Mouse (Mus musculus) hindbrain, embryonic 13.5 days (tissue): Measurements from ENCODE around the gene Kif26b. TPM values are rescaled to one million over a fixed set of nuclear protein-coding genes. Genes with fewer than 3 reads are reported as not detected.

Experiments
- ATAC-seq: fragments of 200-750 bp; cut with Nextera tagmentation; 2 replicates; pipeline ENCODE4 v1.8.0; 2017; ENCODE audit warnings: moderate TSS enrichment; ENCODE audit not compliant: low FRiP score
- H3K27ac ChIP-seq: fragments of 300-500 bp; sonication (generic); 2 replicates; pipeline ENCODE4 v1.5.1; 2015; ENCODE audit warnings: inconsistent platforms, mild to moderate bottlenecking, moderate library complexity
- H3K27me3 ChIP-seq: fragments of 300-500 bp; sonication (generic); 2 replicates; pipeline ENCODE4 v1.6.1; 2015; ENCODE audit warnings: mild to moderate bottlenecking, inconsistent platforms
- H3K36me3 ChIP-seq: fragments of 300-500 bp; sonication (generic); 2 replicates; pipeline ENCODE4 v1.6.1; 2015; ENCODE audit warnings: mild to moderate bottlenecking, inconsistent platforms
- H3K4me1 ChIP-seq: fragments of 300-500 bp; sonication (generic); replicated peaks from 2 replicates; pipeline ENCODE4 v1.6.1; 2015; ENCODE audit warnings: inconsistent platforms
- H3K4me2 ChIP-seq: fragments of 300-500 bp; sonication (generic); 2 replicates; pipeline ENCODE4 v1.6.1; 2015; ENCODE audit warnings: inconsistent platforms, mild to moderate bottlenecking, moderate library complexity
- H3K4me3 ChIP-seq: fragments of 300-500 bp; sonication (generic); 2 replicates; pipeline ENCODE4 v1.5.1; 2015; ENCODE audit warnings: mild to moderate bottlenecking, inconsistent platforms
- H3K9ac ChIP-seq: fragments of 300-500 bp; sonication (generic); 2 replicates; pipeline ENCODE4 v1.6.1; 2015; ENCODE audit warnings: mild to moderate bottlenecking, inconsistent platforms
- H3K9me3 ChIP-seq: fragments of 300-500 bp; sonication (generic); 2 replicates; pipeline ENCODE4 v1.6.1; 2016; ENCODE audit warnings: inconsistent platforms
- WGBS: fragments of 180-500 bp; shearing (Covaris S2); methylation state at CpG from one replicate; pipeline ENCODE4 v1.1.7; 2015; 5-methylcytosine and 5-hydroxymethylcytosine counted together
- polyA plus RNA-seq: library from polyadenylated mRNA; unstranded; fragments of >200 nt; fragmentation: Nextera tagmentation; extraction: Ambion mirVana; gene quantifications from 2 replicates; pipeline ENCODE4 v1.2.1, GENCODE M21; 2015

The Kif26b gene
- polyA plus RNA-seq, 1 experiment from 2014 or later: 9.3 TPM

GRCm38 (mm10) chr1:178936457-178936856, 407.5 kb downstream of the Kif26b start:
- Histone ChIP-seq H3K9me3 (no peaks in the 10 kb centered on the region), H3K36me3 (peaks cover 26% of the 10 kb centered on the region), H3K9ac (no peak overlapping the region), H3K4me1 (0 out of 2 replicates have a peak, but pooled peaks cover 3% of the 10 kb centered on the region), H3K27me3 (no peaks in the 10 kb centered on the region), H3K4me3 (no peak overlapping the region), H3K4me2 (no peak overlapping the region), H3K27ac (no peak overlapping the region)
- 71% methylated on average over 4 of the region's 4 CpGs for WGBS
- no peak for ATAC-seq

DNA sequence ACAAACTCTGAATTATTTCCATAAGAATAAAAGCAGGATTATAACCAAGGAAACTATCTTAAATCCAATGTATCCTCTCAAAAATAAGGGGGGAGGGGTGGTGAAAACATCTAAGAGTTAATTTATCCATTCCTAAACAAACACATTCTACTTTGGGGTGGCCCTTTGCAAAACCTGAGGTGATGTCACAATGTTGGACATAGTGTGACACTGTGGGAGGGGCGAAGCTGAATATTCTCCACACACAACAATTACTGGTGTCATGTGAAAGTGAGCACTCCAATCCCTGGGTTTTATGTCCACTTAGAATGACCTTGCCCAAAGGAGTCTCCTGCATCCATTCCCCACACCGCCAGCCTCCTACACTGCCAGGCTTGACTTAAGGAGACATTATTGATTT, 408.1 kb downstream of the Kif26b start:
- H3K27ac ChIP-seq: no peak overlapping the region
- no peaks in the 10 kb centered on the region for H3K27me3 ChIP-seq
- no peaks in the 10 kb centered on the region for H3K9me3 ChIP-seq
- peaks cover 21% of the 10 kb centered on the region for H3K36me3 ChIP-seq
- peaks cover 5% of the 10 kb centered on the region; the same call in 1 of the 2 replicates for H3K4me1 ChIP-seq
- H3K4me3 ChIP-seq: no peak overlapping the region
- no peak overlapping the region for H3K9ac ChIP-seq
- WGBS: 97% methylated on average over 2 of the region's 2 CpGs
- H3K4me2 ChIP-seq: no peak overlapping the region
- ATAC-seq: no peak

GRCm38 (mm10) chr1:178940353-178940752, 411.4 kb downstream of the Kif26b start:
- Histone ChIP-seq H3K9me3 (no peaks in the 10 kb centered on the region), H3K27ac (no peak overlapping the region), H3K9ac (no peak overlapping the region), H3K27me3 (no peaks in the 10 kb centered on the region), H3K36me3 (no peaks in the 10 kb centered on the region), H3K4me2 (no peak overlapping the region), H3K4me1 (peaks cover 14% of the 10 kb centered on the region; the same call in 1 of the 2 replicates), H3K4me3 (no peak overlapping the region)
- WGBS: 92% methylated on average over 4 of the region's 4 CpGs
- no peak for ATAC-seq

- Histone ChIP-seq H3K27ac (0 out of 2 replicates have a peak overlapping the region, but pooled peaks have one; percentile 12), H3K4me2 (no peak overlapping the region), H3K4me1 (peaks cover 19% of the 10 kb centered on the region; the same call in 1 of the 2 replicates), H3K27me3 (no peaks in the 10 kb centered on the region), H3K36me3 (no peaks in the 10 kb centered on the region), H3K9ac (no peak overlapping the region), H3K9me3 (no peaks in the 10 kb centered on the region), H3K4me3 (no peak overlapping the region)
- WGBS: 40% methylated on average over 7 of the region's 7 CpGs
- peak; percentile 36; the same call in 1 of the 2 replicates for ATAC-seq
Measured at GRCm38 (mm10) chr1:178942251-178942963, 413.5 kb downstream of the Kif26b start.

- Histone ChIP-seq H3K9me3 (peaks cover 6% of the 10 kb centered on the region; the same call in 1 of the 2 replicates), H3K4me2 (no peak overlapping the region), H3K36me3 (peaks cover 3% of the 10 kb centered on the region; the same call in 1 of the 2 replicates), H3K4me1 (peaks cover 14% of the 10 kb centered on the region), H3K27me3 (no peaks in the 10 kb centered on the region), H3K4me3 (no peak overlapping the region), H3K9ac (0 out of 2 replicates have a peak overlapping the region, but pooled peaks have one; percentile 19), H3K27ac (peak overlapping the region; percentile 75)
- ATAC-seq: peak; percentile 39; the same call in 1 of the 2 replicates
- 48% methylated on average over 12 of the region's 12 CpGs for WGBS
Measured at GRCm38 (mm10) chr1:178952910-178953309, 424.0 kb downstream of the Kif26b start.

DNA sequence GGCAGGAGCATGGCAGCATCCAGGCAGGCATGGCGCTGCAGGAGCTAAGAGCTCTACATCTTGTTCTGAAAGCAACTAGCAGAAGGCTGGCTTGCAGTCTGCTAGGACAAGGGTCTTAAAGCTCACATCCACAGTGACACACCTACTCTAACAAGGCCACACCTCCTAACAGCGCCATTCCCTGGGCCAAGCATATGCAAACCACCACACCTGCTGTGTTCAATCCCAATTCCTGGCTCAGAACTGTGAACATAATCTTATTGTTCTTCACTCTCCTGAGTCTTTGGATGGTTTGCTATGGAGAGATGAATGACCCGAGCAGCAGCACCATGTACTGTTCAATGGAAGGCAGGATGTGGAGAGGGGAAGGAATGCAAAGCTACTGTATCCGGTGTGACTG, 429.7 kb downstream of the Kif26b start:
- H3K4me3 ChIP-seq: no peak overlapping the region
- H3K4me1 ChIP-seq: peaks cover 11% of the 10 kb centered on the region
- H3K9me3 ChIP-seq: no peaks in the 10 kb centered on the region
- no peaks in the 10 kb centered on the region for H3K36me3 ChIP-seq
- no peak for ATAC-seq
- WGBS: 86% methylated on average over 4 of the region's 4 CpGs
- no peak overlapping the region for H3K27ac ChIP-seq
- H3K27me3 ChIP-seq: 0 out of 2 replicates have a peak, but pooled peaks cover 8% of the 10 kb centered on the region
- no peak overlapping the region for H3K4me2 ChIP-seq
- no peak overlapping the region for H3K9ac ChIP-seq

DNA sequence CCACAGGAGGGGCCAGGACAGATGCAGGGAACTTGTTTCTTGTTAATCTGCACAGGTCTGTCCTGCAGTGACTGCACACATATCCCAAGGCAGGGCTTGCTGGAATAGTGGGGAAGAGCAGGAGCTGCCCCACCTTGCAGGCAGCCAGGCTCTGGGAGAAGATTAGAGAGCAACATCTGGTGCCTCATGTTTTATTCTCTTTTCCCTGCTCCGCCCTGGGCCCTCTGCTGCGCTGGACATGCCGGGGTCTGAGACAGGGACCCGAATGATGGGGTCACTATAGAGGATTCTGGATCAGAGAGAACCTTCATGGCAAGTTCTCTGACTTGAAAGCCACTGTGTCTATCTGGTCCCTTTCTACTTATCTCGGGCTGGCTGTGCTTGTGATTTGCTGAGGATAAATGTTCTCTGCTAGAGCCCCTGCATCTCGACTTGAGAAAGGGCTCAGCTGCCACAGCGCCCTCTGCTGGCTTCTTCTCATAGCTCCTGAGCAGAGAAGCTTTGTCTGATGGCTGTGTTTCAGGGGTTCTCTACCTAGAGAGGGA, 431.2 kb downstream of the Kif26b start:
- Histone ChIP-seq H3K9ac (peak overlapping the region; percentile 29; the same call in 1 of the 2 replicates), H3K27ac (no peak overlapping the region), H3K4me2 (no peak overlapping the region), H3K9me3 (no peaks in the 10 kb centered on the region), H3K36me3 (no peaks in the 10 kb centered on the region), H3K27me3 (0 out of 2 replicates have a peak, but pooled peaks cover 8% of the 10 kb centered on the region), H3K4me1 (peaks cover 11% of the 10 kb centered on the region), H3K4me3 (no peak overlapping the region)
- 45% methylated on average over 7 of the region's 7 CpGs for WGBS
- ATAC-seq: peak; percentile 77

DNA sequence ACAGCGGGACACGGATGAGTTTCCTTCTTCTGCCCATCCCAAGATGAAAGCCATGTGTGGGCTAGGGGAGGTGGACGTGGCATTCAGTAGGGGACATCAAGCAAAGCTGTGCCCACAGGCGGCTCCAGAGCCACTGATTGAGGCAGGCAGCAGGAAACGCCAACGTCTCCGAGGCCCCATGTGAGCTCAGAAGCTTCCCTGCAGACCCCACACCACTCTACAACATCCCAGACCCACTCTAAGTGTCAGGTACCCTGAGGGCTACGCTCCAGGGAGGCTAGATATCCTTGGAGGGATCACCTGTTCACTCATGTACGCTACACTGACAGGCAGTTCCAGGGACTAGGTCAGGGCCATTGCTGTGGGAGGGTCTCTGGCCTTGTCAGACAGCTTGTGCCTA, 432.7 kb downstream of the Kif26b start:
- Histone ChIP-seq H3K27ac (no peak overlapping the region), H3K9me3 (no peaks in the 10 kb centered on the region), H3K4me3 (no peak overlapping the region), H3K9ac (no peak overlapping the region), H3K4me2 (no peak overlapping the region), H3K4me1 (peaks cover 11% of the 10 kb centered on the region), H3K27me3 (0 out of 2 replicates have a peak, but pooled peaks cover 8% of the 10 kb centered on the region), H3K36me3 (no peaks in the 10 kb centered on the region)
- 80% methylated on average over 9 of the region's 9 CpGs for WGBS
- ATAC-seq: no peak

- no peaks in the 10 kb centered on the region for H3K27me3 ChIP-seq
- ATAC-seq: no peak
- no peak overlapping the region for H3K4me3 ChIP-seq
- 93% methylated on average over 10 of the region's 10 CpGs for WGBS
- no peaks in the 10 kb centered on the region for H3K9me3 ChIP-seq
- H3K27ac ChIP-seq: no peak overlapping the region
- no peak overlapping the region for H3K9ac ChIP-seq
- H3K36me3 ChIP-seq: no peaks in the 10 kb centered on the region
- peaks cover 6% of the 10 kb centered on the region; the same call in 1 of the 2 replicates for H3K4me1 ChIP-seq
- H3K4me2 ChIP-seq: no peak overlapping the region
Measured at GRCm38 (mm10) chr1:178972055-178972454, 443.1 kb downstream of the Kif26b start.

- WGBS: 66% methylated on average over 8 of the region's 8 CpGs
- no peak overlapping the region for H3K27ac ChIP-seq
- no peak overlapping the region for H3K9ac ChIP-seq
- no peak for ATAC-seq
- no peaks in the 10 kb centered on the region for H3K27me3 ChIP-seq
- H3K9me3 ChIP-seq: no peaks in the 10 kb centered on the region
- H3K4me2 ChIP-seq: no peak overlapping the region
- H3K4me3 ChIP-seq: no peak overlapping the region
- peaks cover 6% of the 10 kb centered on the region; the same call in 1 of the 2 replicates for H3K4me1 ChIP-seq
- no peaks in the 10 kb centered on the region for H3K36me3 ChIP-seq
Measured at GRCm38 (mm10) chr1:178978617-178979245, 449.8 kb downstream of the Kif26b start.

DNA sequence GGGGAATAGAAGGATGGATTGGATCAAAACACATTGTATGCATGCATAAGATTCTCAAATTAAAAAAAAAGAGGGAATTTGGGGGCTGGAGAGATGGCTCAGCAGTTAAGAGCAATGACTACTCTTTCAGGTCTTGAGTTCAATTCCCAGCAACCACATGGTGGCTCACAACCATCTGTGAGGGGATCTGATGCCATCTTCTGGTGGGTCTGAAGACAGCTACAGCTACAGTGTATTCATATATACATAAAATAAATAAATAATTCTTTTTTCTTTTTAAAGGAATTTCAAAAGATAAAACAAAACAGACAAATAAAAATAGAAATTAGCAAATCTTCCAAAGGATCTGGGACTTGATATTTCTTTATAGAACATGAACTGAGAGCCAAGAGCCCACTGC, 451.3 kb downstream of the Kif26b start:
- no peak for ATAC-seq
- Histone ChIP-seq H3K27ac (no peak overlapping the region), H3K9me3 (no peaks in the 10 kb centered on the region), H3K27me3 (no peaks in the 10 kb centered on the region), H3K4me2 (no peak overlapping the region), H3K9ac (no peak overlapping the region), H3K36me3 (no peaks in the 10 kb centered on the region), H3K4me1 (no peaks in the 10 kb centered on the region), H3K4me3 (no peak overlapping the region)

DNA sequence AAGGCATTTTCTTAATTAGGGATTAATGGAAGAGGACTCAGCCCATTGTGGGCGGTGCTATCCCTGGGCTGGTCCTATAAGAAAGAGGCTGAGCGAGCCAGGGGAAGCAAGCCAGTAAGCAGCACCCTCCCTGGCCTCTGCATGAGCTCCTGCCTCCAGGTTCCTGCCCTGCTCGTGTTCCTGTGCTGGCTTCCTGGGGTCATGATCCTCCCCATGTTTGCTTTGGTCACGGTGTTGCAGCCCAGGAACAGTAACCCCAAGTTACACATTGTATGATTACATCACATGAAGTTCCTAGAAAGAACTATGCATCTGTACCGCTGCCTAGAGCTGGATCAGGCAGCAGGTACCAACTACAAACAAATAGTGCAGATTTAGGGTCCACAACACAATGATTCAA, 452.7 kb downstream of the Kif26b start:
- Histone ChIP-seq H3K27ac (no peak overlapping the region), H3K4me3 (no peak overlapping the region), H3K4me2 (no peak overlapping the region), H3K36me3 (no peaks in the 10 kb centered on the region), H3K9ac (no peak overlapping the region), H3K27me3 (no peaks in the 10 kb centered on the region), H3K9me3 (no peaks in the 10 kb centered on the region), H3K4me1 (no peaks in the 10 kb centered on the region)
- 75% methylated on average over 5 of the region's 5 CpGs for WGBS
- no peak for ATAC-seq
